Mouse (Mus musculus): ENCODE results near the gene Zfp933.
"Not testable (repeated sequence)": the region's sequence is repeated elsewhere in the genome, so short reads cannot be mapped to it uniquely, and the experiment has no call there.

Zfp933 gene

DNA sequence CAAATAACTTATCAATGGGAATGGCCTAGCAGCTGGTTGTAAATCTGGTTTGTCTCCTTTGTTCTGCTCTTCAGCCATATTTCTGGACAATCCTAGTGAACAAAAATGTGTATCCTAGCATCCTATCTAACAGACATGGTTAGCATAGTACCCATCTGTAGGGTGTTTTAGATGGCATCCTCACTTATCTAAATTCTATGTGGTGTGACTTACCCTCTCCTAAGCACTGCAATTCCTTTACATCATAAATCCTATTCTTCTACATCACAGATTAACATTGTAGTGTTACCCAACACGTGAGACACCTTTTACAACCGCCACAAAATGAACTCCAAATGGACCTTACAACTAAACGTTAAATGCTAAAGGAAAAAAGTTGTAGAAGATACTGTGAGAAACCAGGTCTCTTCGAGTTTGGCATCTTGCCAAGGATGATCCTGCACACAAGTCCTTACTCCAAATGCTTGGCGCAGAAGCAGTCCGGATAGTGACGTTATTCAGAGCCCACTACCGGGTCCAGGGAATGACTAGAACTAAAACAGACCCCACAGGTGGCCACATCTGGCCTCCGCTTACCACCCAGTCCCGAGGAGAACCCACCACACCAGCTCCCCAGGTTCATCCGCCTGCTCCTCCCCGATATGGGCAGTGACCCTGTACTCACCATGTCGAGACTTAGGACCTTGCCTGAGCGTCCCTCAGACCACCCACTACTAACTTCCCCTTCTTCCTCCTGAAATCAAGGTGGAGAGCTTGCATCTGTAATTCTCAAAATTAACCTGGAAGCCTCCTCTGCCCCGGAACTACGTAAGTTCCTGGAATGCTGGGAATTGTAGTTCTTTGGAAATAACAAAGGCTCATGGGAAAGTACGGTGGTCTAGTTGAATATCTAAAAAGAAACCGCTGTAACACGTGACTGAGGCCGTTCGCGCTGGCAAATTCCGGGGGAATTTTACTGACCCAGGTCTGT, at the start of gene Zfp933:
TSS of gene Zfp933 (minus strand) at position 753 of the 970 bp plus-strand sequence.
- peak; percentile 61 for DNase-seq

DNA sequence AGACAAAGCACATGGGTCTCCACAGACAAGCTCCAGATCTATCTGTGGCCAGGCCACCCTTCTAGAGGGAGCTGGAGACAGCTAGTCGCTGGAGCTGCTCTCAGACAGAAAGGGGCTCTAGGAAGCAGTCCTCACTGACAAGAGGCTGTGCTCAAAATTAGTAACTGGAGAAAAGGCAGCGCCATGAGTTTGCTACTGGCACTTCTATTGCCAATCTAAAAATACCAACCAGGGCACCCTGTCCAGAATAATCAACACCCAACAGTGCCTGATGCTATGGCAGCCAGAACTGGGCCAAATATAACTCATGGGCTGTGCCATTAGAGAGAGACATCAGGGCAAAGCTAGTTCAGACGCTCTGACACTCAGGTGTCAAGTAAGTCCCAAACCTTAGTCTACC, 49.2 kb upstream of the Zfp933 start:
- DNase-seq, result no peak

DNA sequence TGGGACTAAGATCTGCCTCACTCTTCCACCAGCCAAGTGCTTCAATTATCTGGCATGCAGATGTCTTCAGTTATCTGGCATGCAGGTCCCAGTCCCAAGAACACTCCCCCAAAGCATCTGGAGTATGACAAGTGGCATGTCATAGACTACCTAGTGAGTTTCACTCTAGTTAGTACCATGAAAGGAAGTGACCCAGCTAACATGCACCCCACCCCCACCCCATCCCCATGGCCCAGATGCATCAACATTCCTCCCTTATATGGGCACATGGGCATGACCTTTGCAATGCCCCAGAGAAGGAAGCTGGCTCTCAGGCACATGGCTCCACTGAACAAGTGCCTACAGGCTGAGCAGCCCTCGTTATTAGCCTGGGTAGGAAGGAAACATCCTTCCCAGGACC, 48.2 kb upstream of the Zfp933 start:
- DNase-seq, result no peak

DNA sequence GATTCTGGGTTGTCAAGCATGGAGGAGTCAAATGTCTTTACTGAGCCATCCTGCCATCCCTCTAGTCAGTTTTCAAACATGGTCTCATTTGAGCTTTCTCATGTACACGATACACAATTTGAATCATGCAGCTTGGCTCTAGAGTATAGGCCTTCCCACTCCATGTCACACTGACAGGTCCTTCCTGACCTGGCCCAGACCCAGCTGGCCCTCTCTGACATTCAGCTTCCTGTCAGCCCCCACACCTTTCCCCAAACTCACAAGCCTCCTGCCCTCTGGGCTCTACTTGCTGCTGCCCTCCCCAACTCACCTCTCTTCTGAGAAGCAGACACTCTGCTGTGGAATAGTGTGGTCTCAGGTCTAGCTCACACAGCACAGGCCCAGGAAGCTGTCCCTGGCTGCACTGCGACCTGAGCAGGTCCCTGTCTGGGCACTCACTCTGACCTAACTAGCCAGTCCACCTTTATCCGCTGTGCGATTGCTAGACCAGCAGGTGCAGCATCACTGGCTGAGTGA, 47.7 kb upstream of the Zfp933 start:
- DNase-seq, result no peak

DNA sequence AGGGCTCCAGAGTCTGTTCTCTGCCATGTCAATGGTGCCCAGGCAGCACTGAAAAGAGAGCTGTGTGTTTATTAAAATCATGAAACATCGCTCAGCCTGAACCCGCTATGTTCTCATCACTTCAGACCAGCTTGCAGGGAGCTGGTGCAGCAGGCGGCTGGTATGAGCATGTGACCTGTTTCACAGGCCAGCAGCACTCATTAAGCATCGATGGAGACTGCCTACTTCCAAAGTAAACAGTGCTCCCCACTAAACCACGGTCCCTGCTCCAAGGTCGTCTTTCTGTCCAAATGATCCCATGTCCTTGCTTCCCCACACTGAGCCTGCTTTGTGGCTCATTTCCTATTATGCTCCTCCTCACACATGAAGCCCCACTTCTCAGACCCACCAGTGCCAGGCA, 42.2 kb upstream of the Zfp933 start:
- no peak for DNase-seq

DNA sequence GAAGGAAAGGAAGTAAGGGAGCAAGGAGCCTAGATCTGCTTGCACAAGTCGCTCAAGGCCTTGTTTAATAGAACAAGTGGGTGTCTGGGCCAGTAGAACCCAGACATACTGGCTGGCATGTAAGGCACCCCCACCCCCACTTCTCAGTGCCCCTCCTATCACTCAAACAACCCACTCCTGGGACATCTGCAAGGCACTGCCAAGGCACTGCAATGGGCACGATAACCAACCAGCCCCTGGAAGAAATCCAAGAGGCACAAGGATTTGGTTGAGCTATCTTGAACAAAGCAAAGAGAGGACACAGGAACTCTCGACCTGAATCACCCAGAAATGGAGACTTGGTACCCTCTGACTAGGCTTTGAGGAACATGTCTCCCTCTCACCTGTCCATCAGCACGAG, 40.1 kb upstream of the Zfp933 start:
- DNase-seq, result no peak

DNA sequence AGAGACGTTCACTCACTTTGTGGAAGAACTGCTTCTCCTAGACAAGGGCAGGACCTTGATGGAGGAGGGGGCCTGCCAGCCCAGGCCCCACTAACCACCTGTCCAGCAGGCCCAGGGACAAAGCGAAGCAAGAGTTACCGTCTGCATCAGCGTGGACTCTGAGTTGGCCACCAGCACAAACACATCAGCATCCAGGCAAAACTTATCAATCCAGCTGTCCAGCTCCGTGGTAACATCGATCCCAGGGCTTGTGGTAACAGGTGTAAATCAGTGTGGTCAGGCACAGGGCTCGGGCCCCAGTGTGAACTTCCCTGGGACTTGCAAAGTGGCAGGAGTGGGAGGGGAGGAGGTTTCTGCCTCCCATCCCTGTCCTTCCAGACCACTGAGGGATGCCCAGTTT, 39.1 kb upstream of the Zfp933 start:
- DNase-seq, result no peak

DNA sequence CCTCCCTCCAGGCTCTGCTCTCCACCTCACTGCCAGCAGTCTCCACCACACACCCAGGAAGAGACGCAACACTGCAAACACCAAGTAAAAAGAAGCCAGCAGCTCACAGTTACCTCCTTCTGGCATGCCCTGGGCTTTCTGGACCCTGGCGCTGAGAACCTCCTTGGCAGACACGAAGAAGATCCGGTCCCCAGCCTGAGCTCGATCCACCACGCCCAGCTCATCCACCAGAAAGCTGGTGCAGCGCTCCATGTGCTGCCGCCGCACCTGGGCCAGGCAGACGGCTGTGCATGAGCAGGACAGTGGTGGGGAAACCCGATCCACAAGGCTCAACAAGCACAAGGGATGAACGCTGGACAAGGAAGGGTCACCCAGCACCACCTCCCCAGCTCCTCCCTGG, 38.0 kb upstream of the Zfp933 start:
- DNase-seq, result no peak

DNA sequence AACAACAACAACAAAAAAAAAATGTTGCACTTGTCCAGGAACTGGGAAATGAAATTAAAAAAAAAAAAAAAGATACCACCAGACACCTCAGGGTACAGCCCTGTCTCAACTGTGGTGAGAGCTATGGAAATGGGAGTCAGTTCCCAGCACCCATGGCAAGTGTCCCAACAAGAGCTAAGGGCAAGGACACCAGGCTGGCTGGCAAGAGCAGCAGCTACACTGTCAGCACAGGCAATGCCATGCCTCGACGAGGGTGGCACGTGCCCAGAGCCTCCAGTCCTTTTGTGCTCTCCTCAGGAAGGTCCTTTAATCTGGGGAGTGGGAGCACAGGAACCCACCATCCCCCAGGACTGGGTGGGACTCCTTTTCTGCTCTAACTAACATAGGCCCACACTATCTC, 36.0 kb upstream of the Zfp933 start:
- no peak for DNase-seq

DNA sequence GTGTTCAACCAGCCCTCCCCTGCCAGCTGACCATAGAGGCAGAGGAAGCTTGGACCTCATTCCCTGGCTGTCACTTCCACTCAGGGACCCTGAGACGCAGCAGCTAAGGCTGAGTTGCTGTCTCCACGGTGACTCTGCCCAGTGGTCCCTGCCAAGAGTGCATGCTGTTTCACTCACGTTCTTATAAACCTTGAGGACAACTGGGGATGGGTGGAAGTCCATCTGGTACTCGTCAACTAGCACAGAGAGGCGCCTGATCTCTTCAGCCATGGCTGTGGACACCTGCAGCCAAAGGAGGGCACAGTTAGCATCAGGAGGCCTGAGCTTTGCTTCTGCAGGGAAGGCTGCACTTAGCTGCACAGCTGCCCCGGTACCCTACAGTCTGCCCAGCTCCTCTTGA, 34.9 kb upstream of the Zfp933 start:
- DNase-seq, result no peak

DNA sequence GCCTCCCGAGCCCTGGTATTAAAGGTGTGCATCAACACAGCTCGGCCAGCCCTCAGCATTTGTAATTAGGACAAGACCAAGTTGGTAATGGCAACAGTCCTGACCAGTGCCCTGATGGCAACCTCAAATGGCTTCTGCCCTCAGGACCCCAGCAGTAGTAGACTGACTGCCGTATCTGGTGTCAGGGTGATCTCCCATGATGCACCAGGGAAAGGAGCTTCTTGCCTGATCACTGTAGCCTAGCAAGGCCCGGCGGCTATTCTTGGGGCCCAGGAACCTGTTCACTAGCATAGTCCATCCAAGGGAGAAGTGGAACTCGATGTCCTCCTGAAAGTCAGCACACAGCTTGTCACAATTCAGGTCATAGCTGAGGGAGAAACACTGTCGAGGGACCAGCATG, 33.6 kb upstream of the Zfp933 start:
- DNase-seq, result no peak

DNA sequence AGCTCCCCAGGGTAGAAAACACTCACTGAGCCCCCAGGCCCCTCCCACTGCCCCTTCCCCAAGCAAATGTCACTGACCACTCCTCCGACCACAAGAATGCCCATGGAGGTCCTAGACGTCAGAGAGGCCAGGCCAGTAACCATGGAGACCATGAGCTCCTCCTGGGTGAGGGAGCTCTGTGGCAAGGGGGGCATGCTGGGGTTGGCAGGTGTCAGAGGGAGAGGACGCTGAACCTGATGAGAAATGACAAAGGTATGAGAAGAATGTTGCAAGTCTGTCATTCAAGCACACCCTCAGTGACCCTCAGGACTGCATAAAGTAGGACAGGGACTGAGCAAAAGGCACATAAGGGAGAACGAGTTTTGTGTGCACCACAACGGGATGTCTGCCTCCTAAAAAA, 31.7 kb upstream of the Zfp933 start:
- DNase-seq, result no peak

DNA sequence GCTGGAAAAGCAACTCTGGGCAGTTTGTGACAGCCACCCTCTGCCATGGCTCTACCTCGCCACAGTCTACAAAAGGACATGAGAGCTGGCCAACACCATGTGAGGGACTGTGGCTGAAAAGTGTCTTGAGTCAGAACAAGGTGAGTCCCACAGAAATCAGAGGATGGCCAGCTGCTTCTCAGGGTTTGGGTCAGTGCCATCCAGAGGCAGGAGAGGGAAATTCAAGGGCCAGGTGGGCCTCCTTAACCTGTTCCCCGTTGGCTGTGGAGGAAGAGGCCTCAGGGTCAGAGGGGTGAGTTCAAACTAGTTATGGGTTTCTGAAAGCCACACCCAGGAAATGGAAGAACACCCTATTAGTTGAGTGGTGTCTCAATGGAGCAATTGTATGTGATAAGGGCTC, 31.3 kb upstream of the Zfp933 start:
- DNase-seq, result no peak

DNA sequence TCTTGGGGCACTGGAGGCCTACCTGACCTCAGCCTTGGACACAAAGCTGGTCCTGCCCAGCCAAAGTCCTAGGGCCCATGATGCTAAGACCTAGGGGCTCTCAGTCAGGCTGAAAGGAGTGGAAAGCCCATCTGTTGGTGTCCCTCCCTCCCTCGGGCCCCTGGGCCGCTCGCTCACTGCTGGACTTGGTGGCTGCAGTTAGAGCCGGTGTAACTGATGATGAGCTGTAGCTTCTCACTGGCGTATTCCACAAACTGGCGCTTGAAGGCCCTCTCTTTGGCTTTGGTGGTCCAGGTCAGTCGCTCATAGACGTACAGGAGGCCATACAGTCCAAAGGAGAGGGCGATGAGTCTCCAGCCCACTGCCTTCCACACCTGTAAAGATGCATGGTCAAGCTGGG, 30.4 kb upstream of the Zfp933 start:
- DNase-seq, result no peak

DNA sequence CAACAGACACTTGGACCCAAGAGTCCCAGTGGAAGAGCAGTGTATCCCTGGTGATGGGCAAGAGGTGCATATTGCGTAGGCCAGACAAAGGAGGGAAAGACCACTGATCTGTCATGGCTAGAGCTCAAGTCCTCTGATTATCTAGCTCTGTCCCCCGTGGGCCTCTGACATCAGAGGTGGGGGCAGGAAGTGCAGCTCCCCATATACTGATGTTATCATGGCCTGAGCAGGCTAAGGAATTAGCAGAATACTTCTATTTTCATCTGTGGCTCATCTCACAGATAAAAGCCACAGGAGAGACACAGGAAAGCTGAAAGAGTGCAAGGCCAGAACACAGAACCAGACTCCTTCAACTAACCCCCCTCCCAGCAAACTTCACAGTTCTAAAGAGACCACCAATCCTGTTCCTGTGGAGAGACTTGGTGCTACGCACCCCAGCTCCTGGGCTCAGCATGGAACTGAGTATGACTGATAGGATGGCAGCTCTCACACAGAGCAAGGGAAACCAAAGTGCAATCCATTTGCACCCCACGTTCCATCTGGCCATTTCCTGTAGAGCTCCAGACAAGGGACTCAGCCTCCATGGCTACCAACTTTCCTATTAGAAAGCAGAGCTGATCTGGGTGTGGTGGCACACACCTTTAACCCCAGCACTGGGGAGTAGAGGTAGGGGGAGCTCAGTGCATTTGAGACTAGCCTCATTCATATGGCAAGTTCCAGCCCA, 27.8 kb upstream of the Zfp933 start:
- DNase-seq, result no peak

DNA sequence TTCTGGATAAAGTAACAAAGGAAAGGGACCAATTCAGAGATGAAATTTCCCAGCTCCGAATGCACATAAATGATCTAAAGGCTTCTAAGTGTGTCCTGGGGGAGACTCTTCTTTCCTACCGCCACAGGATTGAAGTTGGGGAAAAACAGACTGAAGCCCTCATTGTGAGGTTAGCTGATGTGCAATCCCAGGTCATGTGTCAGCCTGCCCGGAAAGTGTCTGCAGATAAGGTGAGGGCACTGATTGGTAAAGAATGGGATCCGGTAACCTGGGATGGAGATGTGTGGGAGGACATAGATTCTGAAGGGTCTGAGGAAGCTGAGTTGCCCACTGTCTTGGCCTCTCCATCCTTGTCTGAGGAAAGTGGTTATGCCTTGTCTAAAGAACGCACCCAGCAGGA, 21.1 kb upstream of the Zfp933 start:
- DNase-seq, result peak; percentile 15

DNA sequence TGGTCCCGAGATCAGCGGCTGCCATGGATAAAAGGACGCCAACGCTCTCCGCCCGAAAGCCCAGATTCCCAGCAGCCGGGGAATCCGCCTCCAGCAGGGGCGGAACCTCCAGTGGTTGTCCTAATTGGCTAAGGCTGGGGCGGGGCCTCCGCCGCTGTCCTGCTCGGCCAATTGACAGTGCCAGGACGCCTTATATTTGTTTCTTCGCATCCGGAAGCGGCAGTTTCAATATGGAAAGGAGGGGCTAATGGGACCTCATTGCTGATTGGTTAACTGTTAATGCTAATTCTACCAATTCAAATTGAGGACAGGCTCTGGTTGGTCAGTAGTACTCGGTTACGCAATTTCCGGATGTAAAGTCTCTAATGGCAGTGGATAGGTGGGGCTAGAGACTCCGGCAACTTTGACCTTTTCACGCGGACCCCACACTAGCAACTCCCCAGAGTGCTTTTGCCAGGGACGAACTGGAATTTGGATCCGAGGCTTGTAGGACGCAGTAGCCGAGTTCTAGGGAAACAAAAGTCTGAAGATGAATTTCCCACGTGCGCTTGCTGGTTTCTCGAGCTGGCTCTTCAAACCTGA, 20.4 kb upstream of the Zfp933 start, which contains the start of the genes Miip and Fv1:
TSS of gene Miip (minus strand) at position 367 of the 582 bp plus-strand sequence.
TSS of gene Fv1 (plus strand) at position 530 of the 582 bp plus-strand sequence.
- DNase-seq, result peak; percentile 92

DNA sequence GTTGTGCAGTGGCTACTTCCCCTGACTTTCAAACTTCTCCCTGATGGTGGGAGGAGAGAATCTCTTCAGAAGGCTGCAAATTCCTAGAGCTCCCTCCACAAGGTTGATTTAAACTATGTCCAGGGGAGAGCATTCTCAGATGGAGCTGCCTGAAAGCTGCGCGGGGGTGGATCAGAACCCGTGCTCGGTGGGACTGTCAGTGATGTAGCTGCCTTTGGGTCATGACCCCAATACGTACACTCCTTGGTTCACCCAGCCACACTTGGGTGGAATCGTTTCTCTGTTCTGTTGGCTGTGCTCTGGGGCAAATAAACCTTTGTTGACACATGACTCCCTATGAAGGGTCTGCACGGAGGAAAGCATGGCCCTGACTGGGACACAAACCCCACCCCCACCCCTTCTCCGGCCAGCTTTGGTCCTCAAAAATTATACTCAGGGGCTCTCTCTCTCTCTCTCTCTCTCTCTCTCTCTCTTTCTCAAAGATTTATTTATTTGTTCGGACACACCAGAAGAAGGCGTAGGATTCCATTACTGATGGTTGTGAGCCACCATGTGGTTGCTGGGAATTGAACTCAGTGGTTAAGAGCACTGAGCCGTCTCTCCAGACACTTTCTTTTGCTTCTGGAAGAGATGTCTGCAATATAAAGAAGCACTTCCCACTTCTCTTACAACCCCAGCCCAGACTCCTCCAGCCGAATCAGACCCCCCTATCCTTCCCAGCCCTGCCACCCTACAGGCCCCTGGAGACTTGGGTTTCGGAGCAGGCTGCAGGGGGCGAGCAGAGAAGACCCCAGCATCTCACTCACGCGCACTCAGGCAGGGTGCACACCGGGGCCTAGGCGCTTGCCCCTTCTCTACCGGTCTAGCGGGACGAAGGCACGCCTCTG, 19.6 kb upstream of the Zfp933 start:
- no peak for DNase-seq

DNA sequence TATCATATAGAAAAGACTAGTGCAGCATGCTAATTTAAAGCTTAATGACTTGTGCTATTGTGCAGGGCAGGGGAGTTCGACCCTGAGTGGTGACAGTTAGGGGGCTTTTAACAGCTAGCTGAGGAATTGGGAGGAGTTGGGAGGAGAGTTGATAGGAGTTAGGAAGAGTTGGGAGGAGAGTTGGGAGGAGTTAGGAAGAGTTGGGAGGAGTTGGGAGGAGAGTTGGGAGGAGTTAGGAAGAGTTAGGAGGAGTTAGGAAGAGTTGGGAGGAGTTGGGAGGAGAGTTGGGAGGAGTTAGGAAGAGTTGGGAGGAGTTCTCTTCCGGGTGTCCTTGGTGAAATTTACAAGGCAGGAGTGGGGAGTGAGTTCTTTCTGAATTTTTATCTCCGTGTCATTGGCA, 18.6 kb upstream of the Zfp933 start:
- not testable (repeated sequence) for DNase-seq

DNA sequence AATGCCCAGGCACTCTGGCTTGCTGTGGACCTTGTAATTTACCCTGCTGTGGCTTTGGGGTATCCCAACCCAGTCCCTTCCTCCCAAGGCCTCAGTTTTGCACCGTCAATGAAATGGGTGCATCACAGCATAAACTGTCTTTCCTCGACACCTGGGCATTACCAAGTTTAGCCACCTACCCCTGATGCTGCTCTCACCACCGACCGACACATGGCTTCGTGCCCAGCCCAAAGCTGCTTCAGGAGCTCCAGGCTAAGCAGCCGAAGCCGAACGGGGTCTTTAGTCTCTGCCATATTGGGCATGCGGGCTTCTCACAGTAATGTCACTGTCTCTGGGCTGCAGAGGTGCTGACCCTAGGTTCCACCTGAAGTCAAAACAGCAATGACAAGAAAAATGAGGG, 17.9 kb upstream of the Zfp933 start:
- no peak for DNase-seq

DNA sequence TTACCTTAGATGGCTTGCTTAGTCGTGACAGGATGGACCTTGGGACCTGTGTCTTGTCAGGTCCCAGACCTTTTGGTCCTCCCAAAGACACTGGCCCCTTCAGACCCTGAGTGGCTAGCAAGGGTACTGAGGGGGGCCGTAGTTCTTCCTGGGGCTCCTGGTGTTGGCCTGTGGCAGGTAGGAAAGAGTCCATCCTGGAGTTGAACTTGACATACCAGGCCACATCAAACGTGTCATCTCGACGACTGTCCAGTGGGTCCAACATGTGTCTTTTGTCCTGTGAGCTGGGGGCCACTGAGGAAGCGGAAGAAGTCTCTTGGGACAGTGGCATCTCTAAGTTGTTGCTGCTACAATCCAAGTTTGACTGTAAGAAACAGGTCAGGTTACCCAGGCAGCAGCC, 17.5 kb upstream of the Zfp933 start:
- no peak for DNase-seq

DNA sequence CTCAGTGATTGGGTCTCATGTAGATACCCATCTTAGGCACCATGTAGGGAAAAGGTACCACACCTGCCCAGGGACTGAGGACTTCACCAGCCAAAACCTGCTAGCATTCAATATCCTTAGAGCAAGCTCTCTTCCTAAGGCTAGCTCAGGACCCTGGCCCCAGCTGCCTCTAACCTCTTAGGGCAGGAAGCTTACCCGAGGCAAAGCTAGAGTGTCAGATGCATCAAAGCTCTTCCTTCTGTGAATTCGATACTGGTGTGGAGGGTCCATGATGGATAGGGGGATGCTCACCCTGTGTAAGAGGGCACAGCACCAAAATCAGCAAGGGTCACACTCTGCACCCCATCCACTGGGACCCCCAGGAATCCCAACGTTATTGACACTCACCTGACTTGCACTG, 13.9 kb upstream of the Zfp933 start:
- no peak for DNase-seq

Data from thymus, postnatal 14 days (tissue).